Mouse (Mus musculus) adrenal gland, adult (tissue): Measurements from ENCODE around the gene Eif2d.
"Not testable (repeated sequence)": the region's sequence is repeated elsewhere in the genome, so short reads cannot be mapped to it uniquely, and the experiment has no call there.

Experiments used
- DNase-seq, 2 experiments: peaks; one replicate each; pipeline ENCODE4 v3.0.0; 2022 to 2023; ENCODE audit warnings: low spot score in 1 of 2; ENCODE audit not compliant: inconsistent age in 2 of 2

Eif2d gene

GRCm38 (mm10) chr1:131139102-131140095 lies 13.6 kb upstream of the Eif2d start:
- peak in 1 of 2 experiments; percentile 76 for DNase-seq

- no peak for DNase-seq
Observed at GRCm38 (mm10) chr1:131141449-131141848, 11.5 kb upstream of the Eif2d start.

GRCm38 (mm10) chr1:131142472-131142871 lies 10.5 kb upstream of the Eif2d start:
- DNase-seq = peak in 1 of 2 experiments; percentile 68

GRCm38 (mm10) chr1:131145222-131145621 lies 7.8 kb upstream of the Eif2d start:
- not testable (repeated sequence) for DNase-seq

- no peak for DNase-seq
Observed at GRCm38 (mm10) chr1:131146181-131146614, 6.8 kb upstream of the Eif2d start.

GRCm38 (mm10) chr1:131149496-131149895 lies 3.5 kb upstream of the Eif2d start:
- no peak for DNase-seq

GRCm38 (mm10) chr1:131155456-131155855 lies 2.5 kb downstream of the Eif2d start:
- peak in 1 of 2 experiments; percentile 73 for DNase-seq

GRCm38 (mm10) chr1:131159573-131160327 lies 6.8 kb downstream of the Eif2d start:
- not testable (repeated sequence) for DNase-seq

- no peak for DNase-seq
Observed at GRCm38 (mm10) chr1:131161091-131161490, 8.1 kb downstream of the Eif2d start.

- DNase-seq = no peak
Observed at GRCm38 (mm10) chr1:131164427-131164826, 11.4 kb downstream of the Eif2d start.

GRCm38 (mm10) chr1:131167612-131168011 lies 14.6 kb downstream of the Eif2d start:
- no peak for DNase-seq

- peak in 1 of 2 experiments; percentile 58 for DNase-seq
Observed at GRCm38 (mm10) chr1:131173001-131173400, 20.0 kb downstream of the Eif2d start.

- no peak for DNase-seq
Observed at GRCm38 (mm10) chr1:131173809-131174208, 20.8 kb downstream of the Eif2d start.

GRCm38 (mm10) chr1:131174299-131174861 lies 21.4 kb downstream of the Eif2d start:
- DNase-seq = peak; percentile 47 to 73

GRCm38 (mm10) chr1:131175189-131175588 lies 22.2 kb downstream of the Eif2d start:
- DNase-seq = no peak

- DNase-seq = peak; percentile 49 to 67
Observed at GRCm38 (mm10) chr1:131175819-131176218, 22.8 kb downstream of the Eif2d start.

- DNase-seq = peak; percentile 75 to 85
Observed at GRCm38 (mm10) chr1:131177249-131177648, 24.3 kb downstream of the Eif2d start.

GRCm38 (mm10) chr1:131178083-131178482 lies 25.1 kb downstream of the Eif2d start:
- DNase-seq = peak in 1 of 2 experiments; percentile 65

- DNase-seq = no peak
Observed at GRCm38 (mm10) chr1:131180386-131180785, 27.4 kb downstream of the Eif2d start.

GRCm38 (mm10) chr1:131181642-131182527 lies 28.9 kb downstream of the Eif2d start:
- DNase-seq = peak; percentile 84 to 95
